Mouse (Mus musculus): ENCODE results near the gene Sesn3.

GRCm38 (mm10) chr9:14336901-14337300 is 62.0 kb downstream of the Sesn3 start:
- TF ChIP-seq CTCF (IDR thresholded peaks at IDR 0.05; ENCODE audit: low read depth, low read length), result no peak
- TF ChIP-seq POLR2A (IDR thresholded peaks at IDR 0.05; ENCODE audit: extremely low read depth, insufficient read depth, low read length), result no peak

Measured in liver, adult 2 months (tissue).